Mouse (Mus musculus) spleen, adult 2 months (tissue): ENCODE results near the gene 1700001O22Rik. TPM values are rescaled to one million over a fixed set of nuclear protein-coding genes. Genes with fewer than 3 reads are reported as not detected.

Source experiments
- DNase-seq, 2 experiments: peaks; one replicate each; pipeline versions ENCODE4 v3.0.0 to v3.0.0-alpha.2; 2012 to 2021; ENCODE audit warnings: low spot score in 2 of 2, low read depth in 1 of 2
- H3K27ac ChIP-seq: fragments of 200-500 bp; 2 replicates; pipeline ENCODE4 v1.5.1; 2012; ENCODE audit warnings: low read length, inconsistent platforms; ENCODE audit not compliant: insufficient read depth
- H3K27me3 ChIP-seq: fragments of 200-500 bp; 2 replicates; pipeline ENCODE4 v1.6.1; 2012; ENCODE audit warnings: mild to moderate bottlenecking, moderate library complexity, low read length, inconsistent platforms; ENCODE audit not compliant: control insufficient read depth, insufficient read depth
- H3K36me3 ChIP-seq: fragments of 200-500 bp; 2 replicates; pipeline ENCODE4 v1.6.1; 2012; ENCODE audit warnings: mild to moderate bottlenecking, low read length, inconsistent platforms; ENCODE audit not compliant: control insufficient read depth, insufficient read depth
- H3K4me1 ChIP-seq: fragments of 200-500 bp; 2 replicates; pipeline ENCODE4 v1.6.1; 2011; ENCODE audit warnings: inconsistent platforms; ENCODE audit not compliant: control insufficient read depth, insufficient read depth, insufficient read length
- H3K4me3 ChIP-seq: fragments of 200-500 bp; 2 replicates; pipeline ENCODE4 v1.5.1; 2011; ENCODE audit warnings: mild to moderate bottlenecking, inconsistent platforms; ENCODE audit not compliant: insufficient read depth, insufficient read length; ENCODE audit errors: extremely low read depth
- CTCF ChIP-seq: fragments of 200-500 bp; IDR thresholded peaks from 2 replicates; pipeline ENCODE4 v1.5.1; 2011; ENCODE audit warnings: mild to moderate bottlenecking, inconsistent platforms; ENCODE audit not compliant: insufficient read depth, insufficient read length, insufficient replicate concordance; ENCODE audit errors: extremely low read depth
- POLR2A ChIP-seq: fragments of 200-500 bp; IDR thresholded peaks from 2 replicates; pipeline ENCODE4 v1.6.1; 2011; ENCODE audit warnings: low read depth, low read length, inconsistent platforms
- WGBS: fragments of 180-500 bp; shearing (Covaris S2); methylation state at CpG from one replicate; pipeline ENCODE4 v1.1.7; 2018; 5-methylcytosine and 5-hydroxymethylcytosine counted together
- polyA plus RNA-seq: library from polyadenylated mRNA; depleted of rRNA; stranded (reverse); fragments of >200 nt; gene quantifications from 2 replicates; pipeline ENCODE4 v1.2.3, GENCODE M21; 2012; rRNA removed

Gene 1700001O22Rik
- polyA plus RNA-seq, 1 experiment = 0.67 TPM

GRCm38 (mm10) chr2:30753219-30753618 is 50.2 kb downstream of the 1700001O22Rik start:
- Histone ChIP-seq H3K27me3 (no peaks in the 10 kb centered on the region), H3K27ac (no peak overlapping the region), H3K36me3 (no peaks in the 10 kb centered on the region), H3K4me3 (no peak overlapping the region), H3K4me1 (no peaks in the 10 kb centered on the region)
- WGBS = 61% methylated on average over 18 of the region's 18 CpGs
- TF ChIP-seq CTCF (no peak), POLR2A (no peak)
- DNase-seq = no peak

GRCm38 (mm10) chr2:30752471-30752870 is 51.0 kb downstream of the 1700001O22Rik start:
- TF ChIP-seq CTCF (no peak), POLR2A (no peak)
- DNase-seq = no peak
- H3K36me3 ChIP-seq = no peaks in the 10 kb centered on the region
- H3K27ac ChIP-seq = no peak overlapping the region
- H3K4me3 ChIP-seq = no peak overlapping the region
- H3K4me1 ChIP-seq = no peaks in the 10 kb centered on the region
- WGBS = 92% methylated on average over 5 of the region's 5 CpGs
- H3K27me3 ChIP-seq = no peaks in the 10 kb centered on the region

GRCm38 (mm10) chr2:30750025-30750424 is 53.4 kb downstream of the 1700001O22Rik start:
- TF ChIP-seq POLR2A (no peak), CTCF (no peak)
- WGBS = 72% methylated on average over 5 of the region's 5 CpGs
- Histone ChIP-seq H3K27ac (0 out of 2 replicates have a peak overlapping the region, but pooled peaks have one; percentile 4), H3K27me3 (no peaks in the 10 kb centered on the region), H3K4me1 (no peaks in the 10 kb centered on the region), H3K4me3 (no peak overlapping the region), H3K36me3 (no peaks in the 10 kb centered on the region)
- no peak for DNase-seq

GRCm38 (mm10) chr2:30747602-30748162 is 55.8 kb downstream of the 1700001O22Rik start:
- WGBS = 92% methylated on average over 4 of the region's 4 CpGs
- TF ChIP-seq POLR2A (no peak), CTCF (no peak)
- DNase-seq = no peak

More at GRCm38 (mm10) chr2:30747602-30748162, 55.8 kb downstream of the 1700001O22Rik start:
- no peaks in the 10 kb centered on the region for H3K27me3 ChIP-seq
- H3K27ac ChIP-seq = no peak overlapping the region
- no peaks in the 10 kb centered on the region for H3K36me3 ChIP-seq
- no peaks in the 10 kb centered on the region for H3K4me1 ChIP-seq
- no peak overlapping the region for H3K4me3 ChIP-seq

Other genes with a start within 250 kb of the 1700001O22Rik start
- 0.85 and 1.5 TPM in 2 replicates for gene Cstad, start 208.6 kb downstream of the 1700001O22Rik start, polyA plus RNA-seq
- gene Ntmt1, start 4.2 kb upstream of the 1700001O22Rik start, polyA plus RNA-seq = 16.6 and 21.7 TPM in 2 replicates
- gene Asb6, start 26.7 kb upstream of the 1700001O22Rik start, polyA plus RNA-seq = 51.5 and 61.7 TPM in 2 replicates
- gene Prrx2, start 31.3 kb upstream of the 1700001O22Rik start, polyA plus RNA-seq = 14.7 and 16.8 TPM in 2 replicates
- gene Ptges, start 126.2 kb upstream of the 1700001O22Rik start, polyA plus RNA-seq = 14.3 and 16.0 TPM in 2 replicates
- gene Tor1b, start 149.3 kb upstream of the 1700001O22Rik start, polyA plus RNA-seq = 18.9 and 23.6 TPM in 2 replicates
- 31.3 and 40.2 TPM in 2 replicates for gene Tor1a, start 164.3 kb upstream of the 1700001O22Rik start, polyA plus RNA-seq
- 14.5 and 16.7 TPM in 2 replicates for gene BC005624, start 178.5 kb upstream of the 1700001O22Rik start, polyA plus RNA-seq
- gene Usp20, start 178.6 kb upstream of the 1700001O22Rik start, polyA plus RNA-seq = 9.8 and 11.5 TPM in 2 replicates